In genomic region chr13:48869950-48870770, GRCm38 (mm10) we compare ENCODE assay signal across 8 mouse cellular contexts. TPM values are rescaled to one million over a fixed set of nuclear protein-coding genes. Genes with fewer than 3 reads are reported as not detected.
DNase-seq lines count a peak whose midpoint lies in the region; ATAC-seq and TF ChIP-seq lines count a peak whose summit lies in the region.

No protein-coding gene starts in this region.

- H3K27me3 ChIP-seq in erythroblast, embryonic 14.5 days (ENCODE audit: control insufficient read depth), result no peaks in the 10 kb centered on the region; the same call in 1 of the 2 replicates
- no peaks in the 10 kb centered on the region for H3K27me3 ChIP-seq in embryonic facial prominence, embryonic 12.5 days
- H3K27me3 ChIP-seq in heart, embryonic 16.5 days (ENCODE audit: control insufficient read depth, insufficient read depth, low read length), result no peaks in the 10 kb centered on the region
- no peaks in the 10 kb centered on the region for H3K27me3 ChIP-seq in limb, embryonic 12.5 days
- H3K27me3 ChIP-seq in midbrain, embryonic 16.5 days (ENCODE audit: control insufficient read depth, insufficient read depth, low read depth, low read length), result no peaks in the 10 kb centered on the region
- H3K27me3 ChIP-seq in stomach, postnatal 0 days (ENCODE audit: control insufficient read depth, insufficient read depth, low read length), result no peaks in the 10 kb centered on the region

- peaks cover 42% of the 10 kb centered on the region for H3K4me1 ChIP-seq in erythroblast, embryonic 14.5 days (ENCODE audit: control insufficient read depth)
- peaks cover 40% of the 10 kb centered on the region for H3K4me1 ChIP-seq in embryonic facial prominence, embryonic 12.5 days
- H3K4me1 ChIP-seq in heart, embryonic 16.5 days (ENCODE audit: control insufficient read depth, insufficient read depth, low read length), result peaks cover 40% of the 10 kb centered on the region
- H3K4me1 ChIP-seq in limb, embryonic 12.5 days (replicated peaks), result peaks cover 53% of the 10 kb centered on the region
- H3K4me1 ChIP-seq in midbrain, embryonic 16.5 days (ENCODE audit: control insufficient read depth, insufficient read depth, low read length), result peaks cover 27% of the 10 kb centered on the region
- peaks cover 19% of the 10 kb centered on the region for H3K4me1 ChIP-seq in stomach, postnatal 0 days (replicated peaks; ENCODE audit: control insufficient read depth, insufficient read depth)

- H3K27ac ChIP-seq in embryonic facial prominence, embryonic 12.5 days, result peak overlapping the region; percentile 93
- peak overlapping the region; percentile 85 for H3K27ac ChIP-seq in heart, embryonic 16.5 days (ENCODE audit: low read length)
- H3K27ac ChIP-seq in limb, embryonic 12.5 days, result peak overlapping the region; percentile 95
- peak overlapping the region; percentile 87 for H3K27ac ChIP-seq in midbrain, embryonic 16.5 days (ENCODE audit: low read length)
- peak overlapping the region; percentile 97 for H3K27ac ChIP-seq in stomach, postnatal 0 days (replicated peaks)

- peak overlapping the region; percentile 83 for H3K4me3 ChIP-seq in erythroblast, embryonic 14.5 days (replicated peaks)
- H3K4me3 ChIP-seq in embryonic facial prominence, embryonic 12.5 days, result peak overlapping the region; percentile 92
- H3K4me3 ChIP-seq in heart, embryonic 16.5 days (ENCODE audit: low read length), result peak overlapping the region; percentile 77
- H3K4me3 ChIP-seq in limb, embryonic 12.5 days (replicated peaks), result peak overlapping the region; percentile 95
- H3K4me3 ChIP-seq in midbrain, embryonic 16.5 days (ENCODE audit: low read depth, low read length), result peak overlapping the region; percentile 94
- peak overlapping the region; percentile 83 for H3K4me3 ChIP-seq in stomach, postnatal 0 days (ENCODE audit: low read depth, low read length)

- no peaks in the 10 kb centered on the region; the same call in 1 of the 2 replicates for H3K36me3 ChIP-seq in erythroblast, embryonic 14.5 days (ENCODE audit: control insufficient read depth)
- no peaks in the 10 kb centered on the region for H3K36me3 ChIP-seq in embryonic facial prominence, embryonic 12.5 days
- H3K36me3 ChIP-seq in heart, embryonic 16.5 days (ENCODE audit: control insufficient read depth, insufficient read depth), result no peaks in the 10 kb centered on the region
- H3K36me3 ChIP-seq in limb, embryonic 12.5 days, result peaks cover 5% of the 10 kb centered on the region; the same call in 1 of the 2 replicates
- no peaks in the 10 kb centered on the region for H3K36me3 ChIP-seq in midbrain, embryonic 16.5 days (ENCODE audit: control insufficient read depth, insufficient read depth, low read length)
- H3K36me3 ChIP-seq in stomach, postnatal 0 days (ENCODE audit: control insufficient read depth, insufficient read depth, low read length), result no peaks in the 10 kb centered on the region

- ATAC-seq in erythroblast, adult 5-6 weeks (replicated peaks; ENCODE audit: low FRiP score, poor library complexity, severe bottlenecking), result no peak; the same call in 1 of the 2 replicates
- ATAC-seq in embryonic facial prominence, embryonic 12.5 days (ENCODE audit: insufficient number of reproducible peaks, insufficient read depth, low FRiP score, low TSS enrichment), result no peak
- ATAC-seq in heart, embryonic 16.5 days (replicated peaks; ENCODE audit: extremely low read depth, insufficient read depth, low FRiP score), result peak; percentile 23
- no peak; the same call in 1 of the 2 replicates for ATAC-seq in limb, embryonic 12.5 days (ENCODE audit: insufficient number of reproducible peaks, insufficient read depth, low FRiP score, low TSS enrichment, low read depth)
- peak; percentile 43 for ATAC-seq in midbrain, embryonic 16.5 days
- peak; percentile 30 for ATAC-seq in stomach, postnatal 0 days (ENCODE audit: low FRiP score, low TSS enrichment)

- H3K4me2 ChIP-seq in embryonic facial prominence, embryonic 12.5 days (replicated peaks), result peak overlapping the region; percentile 65
- H3K4me2 ChIP-seq in heart, embryonic 16.5 days (ENCODE audit: low read depth, low read length), result peak overlapping the region; percentile 91
- H3K4me2 ChIP-seq in limb, embryonic 12.5 days, result peak overlapping the region; percentile 68
- peak overlapping the region; percentile 85 for H3K4me2 ChIP-seq in midbrain, embryonic 16.5 days (ENCODE audit: low read length)
- H3K4me2 ChIP-seq in stomach, postnatal 0 days (replicated peaks; ENCODE audit: low read depth), result peak overlapping the region; percentile 94

- TF ChIP-seq EP300 in stomach, postnatal 0 days (optimal IDR thresholded peaks at IDR 0.05), result no peak

- WGBS in embryonic facial prominence, embryonic 12.5 days, result under 1% methylated on average over 99 of the region's 102 CpGs
- under 1% methylated on average over 53 of the region's 102 CpGs for WGBS in heart, embryonic 16.5 days
- WGBS in limb, embryonic 12.5 days, result under 1% methylated on average over 96 of the region's 102 CpGs
- under 1% methylated on average over 60 of the region's 102 CpGs for WGBS in midbrain, embryonic 16.5 days
- under 1% methylated on average over 48 of the region's 102 CpGs for WGBS in stomach, postnatal 0 days

- DNase-seq in NIH3T3 (ENCODE audit: low read depth), result peak; percentile 48
- DNase-seq in stomach, postnatal 0 days (ENCODE audit: low spot score), result peak; percentile 50

- H3K9ac ChIP-seq in embryonic facial prominence, embryonic 12.5 days, result peak overlapping the region; percentile 100
- H3K9ac ChIP-seq in heart, embryonic 16.5 days (ENCODE audit: low read length), result peak overlapping the region; percentile 98
- peak overlapping the region; percentile 99 for H3K9ac ChIP-seq in limb, embryonic 12.5 days (replicated peaks)
- H3K9ac ChIP-seq in midbrain, embryonic 16.5 days (ENCODE audit: low read depth, low read length), result peak overlapping the region; percentile 96
- H3K9ac ChIP-seq in stomach, postnatal 0 days (ENCODE audit: low read length), result peak overlapping the region; percentile 100

- H3K9me3 ChIP-seq in erythroblast, embryonic 14.5 days (ENCODE audit: control insufficient read depth, low read length), result no peaks in the 10 kb centered on the region
- no peaks in the 10 kb centered on the region for H3K9me3 ChIP-seq in embryonic facial prominence, embryonic 12.5 days
- H3K9me3 ChIP-seq in heart, embryonic 16.5 days (replicated peaks; ENCODE audit: control insufficient read depth, low read length), result no peaks in the 10 kb centered on the region
- no peaks in the 10 kb centered on the region for H3K9me3 ChIP-seq in limb, embryonic 12.5 days
- H3K9me3 ChIP-seq in midbrain, embryonic 16.5 days (replicated peaks; ENCODE audit: control insufficient read depth, low read length, poor library complexity, severe bottlenecking), result no peaks in the 10 kb centered on the region
- H3K9me3 ChIP-seq in stomach, postnatal 0 days (ENCODE audit: control insufficient read depth, low read length), result no peaks in the 10 kb centered on the region

- no peak for TF ChIP-seq CTCF in stomach, postnatal 0 days (IDR thresholded peaks at IDR 0.05; ENCODE audit: low read depth)

RNA-seq across cellular contexts. Expression of gene Phf2, which starts 0.8 kb away (rescaled TPM):
- polyA plus RNA-seq in erythroblast, embryonic 14.5 days (2012), result 2.9 and 3.1 TPM in 2 replicates
- total RNA-seq in erythroblast, adult 5-6 weeks (2015; ENCODE audit: low replicate concordance), result 9.4 and 10.2 TPM in 2 replicates
- 3.9 and 5.6 TPM in 2 replicates for total RNA-seq in erythroblast, adult 5-6 weeks (2017; ENCODE audit: low replicate concordance)
- 10.4 and 12.1 TPM in 2 replicates for polyA plus RNA-seq in embryonic facial prominence, embryonic 12.5 days (2016; fragmentation: Nextera tagmentation; extraction: Ambion mirVana)
- polyA plus RNA-seq in heart, embryonic 16.5 days (2015; fragmentation: Nextera tagmentation; extraction: Ambion mirVana), result 4.4 TPM in 2 replicates
- 9.9 and 10.5 TPM in 2 replicates for polyA plus RNA-seq in limb, embryonic 12.5 days (2016; fragmentation: Nextera tagmentation; extraction: Ambion mirVana)
- 8.2 and 9.3 TPM in 2 replicates for polyA plus RNA-seq in midbrain, embryonic 16.5 days (2015; fragmentation: Nextera tagmentation; extraction: Ambion mirVana)
- polyA plus RNA-seq in stomach, postnatal 0 days (2015; fragmentation: Nextera tagmentation; extraction: Ambion mirVana), result 2.7 and 2.9 TPM in 2 replicates

Comparison
In these comparisons a context has a peak if more than half of its experiments do, and no peak if none do; other contexts are left out.
1. ATAC-seq: peak in heart, embryonic 16.5 days (single experiment), midbrain, embryonic 16.5 days (single experiment) and stomach, postnatal 0 days (single experiment); none in erythroblast, adult 5-6 weeks (single experiment), embryonic facial prominence, embryonic 12.5 days (single experiment) and limb, embryonic 12.5 days (single experiment).
2. Peak in every context shown above with its lines, with median percentiles within 50 percentile points of each other: H3K4me3 ChIP-seq, H3K27ac ChIP-seq, H3K4me2 ChIP-seq and H3K9ac ChIP-seq.